Mouse (Mus musculus) Patski (cell line): ENCODE data around the gene Nedd9. TPM values are rescaled to one million over a fixed set of nuclear protein-coding genes. Genes with fewer than 3 reads are reported as not detected.

ENCODE experiments used
- ATAC-seq: fragments of 100-300 bp; one replicate; pipeline ENCODE4 v1.8.0; 2021
- CTCF ChIA-PET: fragments of 350-600 bp; sonication (Branson Sonifier 250); formaldehyde crosslinking; loops from one replicate; lab custom pipeline; 2022; ENCODE audit warnings: inconsistent platforms; lab: Charles Lee
- POLR2A ChIA-PET: fragments of 350-600 bp; sonication (Branson Sonifier 250); formaldehyde crosslinking; loops from one replicate; lab custom pipeline; 2022; ENCODE audit warnings: antibody characterized with exemption, inconsistent platforms; lab: Charles Lee
- DNase-seq: peaks from one replicate; pipeline ENCODE4 v3.0.0-alpha.2; 2011; ENCODE audit warnings: low read depth, low spot score
- H3K27me3 ChIP-seq: fragments of 371-371 bp; one replicate; pipeline ENCODE4 v1.5.1; 2021
- CTCF ChIP-seq: fragments of 100-300 bp; IDR thresholded peaks from one replicate; pipeline ENCODE4 v1.5.1; 2021
- in situ Hi-C: fragments of 300-500 bp; cut with MboI; formaldehyde crosslinking; loops from 3 replicates; pipeline ENCODE4 v1.11.1; 2018; ENCODE audit warnings: low pct_unique_long_range_greater_than_20kb, mixed read lengths
- polyA plus RNA-seq: library from polyadenylated mRNA; unstranded; gene quantifications from one replicate; pipeline ENCODE4 v1.2.3, GENCODE M21; 2021

Nedd9 gene
- polyA plus RNA-seq, 1 experiment from 2014 or later = 21.2 TPM

GRCm38 (mm10) chr13:41325346-41325745 lies 161.8 kb downstream of the Nedd9 start:
- no peaks in the 10 kb centered on the region for H3K27me3 ChIP-seq
- in situ Hi-C loops = no loop called here
- ChIA-PET POLR2A (no interaction called here), CTCF (no interaction called here)
- DNase-seq (no peak), ATAC-seq (no peak)
- no peak for TF ChIP-seq CTCF

- H3K27me3 ChIP-seq = no peaks in the 10 kb centered on the region
- ATAC-seq = no peak
- DNase-seq = no peak
- CTCF ChIA-PET = interaction anchor here (1.3 kb wide), 1 partner anchor 174 kb away, joined by 3 read pairs; no protein-coding TSS in a partner anchor
- in situ Hi-C loops = no loop called here
- POLR2A ChIA-PET = no interaction called here
- TF ChIP-seq CTCF = no peak
These were observed 162.5 kb downstream of the Nedd9 start for GRCm38 (mm10) chr13:41324631-41325030.

- in situ Hi-C loops = no loop called here
- ChIA-PET POLR2A (interaction anchor here (0.7 to 1.6 kb wide), 2 partner anchors 36 to 108 kb away, joined by 3 to 5 read pairs; no protein-coding TSS in a partner anchor), CTCF (interaction anchor here (2.1 kb wide), 1 partner anchor 19 kb away, joined by 7 read pairs; no protein-coding TSS in a partner anchor)
- peak; percentile 47 for DNase-seq
- no peak for TF ChIP-seq CTCF
- no peak for ATAC-seq
- H3K27me3 ChIP-seq = no peaks in the 10 kb centered on the region
These were observed 165.7 kb downstream of the Nedd9 start for GRCm38 (mm10) chr13:41321433-41321832.

GRCm38 (mm10) chr13:41320749-41321148 lies 166.4 kb downstream of the Nedd9 start:
- no peak for TF ChIP-seq CTCF
- POLR2A ChIA-PET = interaction anchor here (0.7 to 1.6 kb wide), 2 partner anchors 37 to 109 kb away, joined by 3 to 5 read pairs; no protein-coding TSS in a partner anchor
- CTCF ChIA-PET = interaction anchor here (2.1 kb wide), 1 partner anchor 18 kb away, joined by 7 read pairs; no protein-coding TSS in a partner anchor
- in situ Hi-C loops = no loop called here
- no peak for DNase-seq
- H3K27me3 ChIP-seq = no peaks in the 10 kb centered on the region
- ATAC-seq = no peak

GRCm38 (mm10) chr13:41302716-41303115 lies 184.4 kb downstream of the Nedd9 start:
- CTCF ChIA-PET = interaction anchor here (0.6 to 2.7 kb wide), 23 partner anchors 9 to 289 kb away, joined by 3 to 23 read pairs (median 4); no protein-coding TSS in a partner anchor
- in situ Hi-C loops = no loop called here
- peak; percentile 33 for DNase-seq
- no peaks in the 10 kb centered on the region for H3K27me3 ChIP-seq
- peak; percentile 93 for TF ChIP-seq CTCF
- POLR2A ChIA-PET = interaction anchor here (0.7 to 0.9 kb wide), 3 partner anchors 11 to 274 kb away, joined by 3 read pairs; no protein-coding TSS in a partner anchor
- ATAC-seq = no peak

GRCm38 (mm10) chr13:41300037-41300436 lies 187.1 kb downstream of the Nedd9 start:
- ChIA-PET CTCF (interaction anchor here (2.8 kb wide), 1 partner anchor 160 kb away, joined by 7 read pairs; no protein-coding TSS in a partner anchor), POLR2A (interaction anchor here (0.6 kb wide), 1 partner anchor 29 kb away, joined by 3 read pairs; no protein-coding TSS in a partner anchor)
- TF ChIP-seq CTCF = no peak
- ATAC-seq = no peak
- no peaks in the 10 kb centered on the region for H3K27me3 ChIP-seq
- DNase-seq = no peak
- in situ Hi-C loops = no loop called here

GRCm38 (mm10) chr13:41298996-41299395 lies 188.2 kb downstream of the Nedd9 start:
- no peak for TF ChIP-seq CTCF
- CTCF ChIA-PET = no interaction called here
- no peak for DNase-seq
- POLR2A ChIA-PET = no interaction called here
- in situ Hi-C loops = loop anchor here (25.0 kb wide), 1 partner anchor 963 kb away; no protein-coding TSS in a partner anchor
- H3K27me3 ChIP-seq = no peaks in the 10 kb centered on the region
- ATAC-seq = no peak

- DNase-seq (no peak), ATAC-seq (no peak)
- no peaks in the 10 kb centered on the region for H3K27me3 ChIP-seq
- in situ Hi-C loops = loop anchor here (25.0 kb wide), 1 partner anchor 964 kb away; no protein-coding TSS in a partner anchor
- POLR2A ChIA-PET = no interaction called here
- CTCF ChIA-PET = no interaction called here
- TF ChIP-seq CTCF = peak; percentile 21
These were observed 188.6 kb downstream of the Nedd9 start for GRCm38 (mm10) chr13:41298533-41298932.

- CTCF ChIA-PET = no interaction called here
- TF ChIP-seq CTCF = no peak
- peaks cover 4% of the 10 kb centered on the region for H3K27me3 ChIP-seq
- POLR2A ChIA-PET = no interaction called here
- ATAC-seq = no peak
- DNase-seq = no peak
- in situ Hi-C loops = loop anchor here (25.0 kb wide), 1 partner anchor 966 kb away; no protein-coding TSS in a partner anchor
These were observed 190.8 kb downstream of the Nedd9 start for GRCm38 (mm10) chr13:41296396-41296795.

GRCm38 (mm10) chr13:41295886-41296285 lies 191.3 kb downstream of the Nedd9 start:
- in situ Hi-C loops = loop anchor here (25.0 kb wide), 1 partner anchor 966 kb away; no protein-coding TSS in a partner anchor
- no peak for ATAC-seq

GRCm38 (mm10) chr13:41293595-41293994 lies 193.6 kb downstream of the Nedd9 start:
- ATAC-seq (no peak), DNase-seq (no peak)
- ChIA-PET CTCF (interaction anchor here (0.8 to 1.5 kb wide), 2 partner anchors 9 to 287 kb away, joined by 3 read pairs; no protein-coding TSS in a partner anchor), POLR2A (no interaction called here)
- in situ Hi-C loops = loop anchor here (25.0 kb wide), 1 partner anchor 969 kb away; no protein-coding TSS in a partner anchor
- TF ChIP-seq CTCF = no peak
- peaks cover 10% of the 10 kb centered on the region for H3K27me3 ChIP-seq

More at GRCm38 (mm10) chr13:41295886-41296285, 191.3 kb downstream of the Nedd9 start:
- ChIA-PET POLR2A (no interaction called here), CTCF (no interaction called here)
- no peak for DNase-seq
- TF ChIP-seq CTCF = no peak
- H3K27me3 ChIP-seq = peaks cover 9% of the 10 kb centered on the region
